Mouse (Mus musculus): ENCODE results near the gene Per2. TPM values are rescaled to one million over a fixed set of nuclear protein-coding genes. Genes with fewer than 3 reads are reported as not detected.

Gene Per2
- polyA plus RNA-seq, 1 experiment from 2014 or later = 4.6 TPM

- H3K4me3 ChIP-seq = no peak overlapping the region
- ATAC-seq (ENCODE audit: low FRiP score) = no peak
- H3K9ac ChIP-seq = no peak overlapping the region
- H3K9me3 ChIP-seq = peaks cover 3% of the 10 kb centered on the region; the same call in 1 of the 2 replicates
- 78% methylated on average over 7 of the region's 7 CpGs for WGBS
- peaks cover 83% of the 10 kb centered on the region for H3K36me3 ChIP-seq
- no peaks in the 10 kb centered on the region for H3K27me3 ChIP-seq
- H3K27ac ChIP-seq = no peak overlapping the region
- H3K4me1 ChIP-seq (replicated peaks) = no peaks in the 10 kb centered on the region
- no peak overlapping the region for H3K4me2 ChIP-seq
Observed at GRCm38 (mm10) chr1:91442350-91442990, 16.7 kb downstream of the Per2 start.

GRCm38 (mm10) chr1:91441855-91442254, 17.3 kb downstream of the Per2 start:
- H3K36me3 ChIP-seq = peaks cover 77% of the 10 kb centered on the region

GRCm38 (mm10) chr1:91439776-91440175, 19.3 kb downstream of the Per2 start:
- Histone ChIP-seq H3K4me1 (replicated peaks) (peaks cover 15% of the 10 kb centered on the region), H3K27me3 (no peaks in the 10 kb centered on the region), H3K4me3 (no peak overlapping the region), H3K27ac (no peak overlapping the region), H3K9ac (no peak overlapping the region), H3K4me2 (no peak overlapping the region), H3K36me3 (peaks cover 68% of the 10 kb centered on the region), H3K9me3 (no peaks in the 10 kb centered on the region)
- no peak for ATAC-seq (ENCODE audit: low FRiP score)
- 89% methylated on average over 8 of the region's 8 CpGs for WGBS

More at GRCm38 (mm10) chr1:91441855-91442254, 17.3 kb downstream of the Per2 start:
- Histone ChIP-seq H3K27ac (no peak overlapping the region), H3K4me3 (no peak overlapping the region), H3K9me3 (no peaks in the 10 kb centered on the region), H3K4me2 (no peak overlapping the region), H3K4me1 (replicated peaks) (peaks cover 1% of the 10 kb centered on the region; the same call in 1 of the 2 replicates), H3K9ac (no peak overlapping the region), H3K27me3 (no peaks in the 10 kb centered on the region)
- 94% methylated on average over 3 of the region's 3 CpGs for WGBS
- ATAC-seq (ENCODE audit: low FRiP score) = no peak

GRCm38 (mm10) chr1:91437573-91437972, 21.6 kb downstream of the Per2 start:
- Histone ChIP-seq H3K9me3 (no peaks in the 10 kb centered on the region), H3K4me1 (replicated peaks) (peaks cover 15% of the 10 kb centered on the region), H3K27ac (no peak overlapping the region), H3K9ac (no peak overlapping the region), H3K27me3 (no peaks in the 10 kb centered on the region), H3K36me3 (peaks cover 64% of the 10 kb centered on the region), H3K4me3 (no peak overlapping the region), H3K4me2 (no peak overlapping the region)
- 91% methylated on average over 7 of the region's 7 CpGs for WGBS
- no peak for ATAC-seq (ENCODE audit: low FRiP score)

GRCm38 (mm10) chr1:91437083-91437400, 22.1 kb downstream of the Per2 start:
- Histone ChIP-seq H3K4me1 (replicated peaks) (peaks cover 15% of the 10 kb centered on the region), H3K27ac (no peak overlapping the region), H3K36me3 (peaks cover 69% of the 10 kb centered on the region), H3K27me3 (no peaks in the 10 kb centered on the region), H3K9me3 (no peaks in the 10 kb centered on the region), H3K9ac (no peak overlapping the region), H3K4me3 (no peak overlapping the region), H3K4me2 (no peak overlapping the region)
- 98% methylated on average over 3 of the region's 3 CpGs for WGBS
- no peak for ATAC-seq (ENCODE audit: low FRiP score)

GRCm38 (mm10) chr1:91436380-91437082, 22.6 kb downstream of the Per2 start:
- H3K27ac ChIP-seq = peak overlapping the region; percentile 42; the same call in 1 of the 2 replicates
- H3K4me3 ChIP-seq = no peak overlapping the region
- peaks cover 67% of the 10 kb centered on the region for H3K36me3 ChIP-seq
- no peak for ATAC-seq (ENCODE audit: low FRiP score)
- H3K4me1 ChIP-seq (replicated peaks) = peaks cover 15% of the 10 kb centered on the region
- H3K9me3 ChIP-seq = no peaks in the 10 kb centered on the region
- WGBS = 82% methylated on average over 6 of the region's 6 CpGs
- H3K4me2 ChIP-seq = no peak overlapping the region
- no peaks in the 10 kb centered on the region for H3K27me3 ChIP-seq
- no peak overlapping the region for H3K9ac ChIP-seq

- Histone ChIP-seq H3K27ac (no peak overlapping the region), H3K27me3 (no peaks in the 10 kb centered on the region), H3K9me3 (no peaks in the 10 kb centered on the region), H3K9ac (no peak overlapping the region), H3K4me1 (replicated peaks) (peaks cover 15% of the 10 kb centered on the region), H3K36me3 (peaks cover 70% of the 10 kb centered on the region), H3K4me2 (no peak overlapping the region), H3K4me3 (no peak overlapping the region)
- 81% methylated on average over 13 of the region's 13 CpGs for WGBS
- ATAC-seq (ENCODE audit: low FRiP score) = no peak
Observed at GRCm38 (mm10) chr1:91435606-91436130, 23.5 kb downstream of the Per2 start.

- Histone ChIP-seq H3K36me3 (peaks cover 68% of the 10 kb centered on the region), H3K4me2 (no peak overlapping the region), H3K9ac (no peak overlapping the region), H3K4me1 (replicated peaks) (peaks cover 15% of the 10 kb centered on the region), H3K27ac (no peak overlapping the region), H3K4me3 (no peak overlapping the region), H3K9me3 (no peaks in the 10 kb centered on the region), H3K27me3 (no peaks in the 10 kb centered on the region)
- no peak for ATAC-seq (ENCODE audit: low FRiP score)
- WGBS = 93% methylated on average over 8 of the region's 8 CpGs
Observed at GRCm38 (mm10) chr1:91434905-91435304, 24.2 kb downstream of the Per2 start.

GRCm38 (mm10) chr1:91430761-91431160, 28.4 kb downstream of the Per2 start:
- Histone ChIP-seq H3K27me3 (no peaks in the 10 kb centered on the region), H3K4me2 (no peak overlapping the region), H3K9ac (no peak overlapping the region), H3K9me3 (no peaks in the 10 kb centered on the region), H3K4me3 (no peak overlapping the region), H3K36me3 (peaks cover 80% of the 10 kb centered on the region), H3K27ac (no peak overlapping the region), H3K4me1 (replicated peaks) (peaks cover 3% of the 10 kb centered on the region)
- no peak for ATAC-seq (ENCODE audit: low FRiP score)
- 84% methylated on average over 7 of the region's 7 CpGs for WGBS

- Histone ChIP-seq H3K27me3 (no peaks in the 10 kb centered on the region), H3K9me3 (no peaks in the 10 kb centered on the region), H3K36me3 (peaks cover 72% of the 10 kb centered on the region), H3K4me2 (no peak overlapping the region), H3K4me3 (no peak overlapping the region), H3K27ac (no peak overlapping the region), H3K4me1 (replicated peaks) (no peaks in the 10 kb centered on the region), H3K9ac (no peak overlapping the region)
- ATAC-seq (ENCODE audit: low FRiP score) = no peak
- 93% methylated on average over 10 of the region's 10 CpGs for WGBS
Observed at GRCm38 (mm10) chr1:91429212-91429611, 29.9 kb downstream of the Per2 start.

GRCm38 (mm10) chr1:91428614-91429013, 30.5 kb downstream of the Per2 start:
- no peak overlapping the region for H3K27ac ChIP-seq
- H3K4me2 ChIP-seq = no peak overlapping the region
- peaks cover 76% of the 10 kb centered on the region for H3K36me3 ChIP-seq
- H3K4me3 ChIP-seq = no peak overlapping the region
- peak; percentile 75; the same call in 1 of the 2 replicates for ATAC-seq (ENCODE audit: low FRiP score)
- WGBS = 36% methylated on average over 4 of the region's 4 CpGs
- no peaks in the 10 kb centered on the region for H3K27me3 ChIP-seq
- no peak overlapping the region for H3K9ac ChIP-seq
- H3K9me3 ChIP-seq = no peaks in the 10 kb centered on the region
- H3K4me1 ChIP-seq (replicated peaks) = no peaks in the 10 kb centered on the region

GRCm38 (mm10) chr1:91426397-91426796, 32.7 kb downstream of the Per2 start:
- Histone ChIP-seq H3K27ac (no peak overlapping the region), H3K27me3 (no peaks in the 10 kb centered on the region), H3K4me1 (replicated peaks) (no peaks in the 10 kb centered on the region), H3K4me2 (no peak overlapping the region), H3K9me3 (no peaks in the 10 kb centered on the region), H3K4me3 (no peak overlapping the region), H3K36me3 (peaks cover 61% of the 10 kb centered on the region), H3K9ac (no peak overlapping the region)
- 85% methylated on average over 9 of the region's 9 CpGs for WGBS
- ATAC-seq (ENCODE audit: low FRiP score) = no peak
